Mouse (Mus musculus): Measurements from ENCODE around the gene Pdia4. TPM values are rescaled to one million over a fixed set of nuclear protein-coding genes. Genes with fewer than 3 reads are reported as not detected.
A peak's percentile ranks its signal among the peaks of the same experiment; 100 is the strongest.
"Not testable (repeated sequence)": the region's sequence is repeated elsewhere in the genome, so short reads cannot be mapped to it uniquely, and the experiment has no call there.

Gene Pdia4
- polyA plus RNA-seq, 1 experiment from 2014 or later: 117 TPM

DNA sequence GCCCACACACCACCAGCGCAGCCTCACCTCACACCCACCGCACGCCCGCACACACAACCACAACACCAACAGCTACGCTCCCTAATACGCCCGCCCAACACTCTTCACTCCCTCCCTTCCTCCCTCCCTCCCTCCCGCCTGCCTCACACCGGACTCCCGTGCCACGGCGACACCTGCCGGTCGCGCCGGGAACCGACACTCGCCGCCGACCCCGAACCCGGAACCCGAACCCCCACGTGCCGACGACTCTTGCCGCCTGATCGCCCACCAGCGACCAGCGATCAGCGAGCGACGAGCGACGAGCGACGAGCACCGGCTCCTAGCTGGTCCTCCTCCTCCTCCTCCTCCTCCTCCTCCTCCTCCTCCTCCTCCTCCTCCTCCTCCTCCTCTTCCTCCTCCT lies 55.4 kb downstream of the Pdia4 start:
- ATAC-seq (ENCODE audit: low read depth); H3K27me3 ChIP-seq; H3K4me1 ChIP-seq (replicated peaks); H3K9me3 ChIP-seq (replicated peaks); H3K9ac ChIP-seq; H3K27ac ChIP-seq; H3K4me3 ChIP-seq (replicated peaks); H3K36me3 ChIP-seq: not testable (repeated sequence)
- under 1% methylated on average over 20 of the region's 38 CpGs for WGBS (ENCODE audit: insufficient replicate concordance)
- peak; percentile 72 for DNase-seq
- H3K4me2 ChIP-seq: peak overlapping the region; percentile 41; the same call in 1 of the 2 replicates

DNA sequence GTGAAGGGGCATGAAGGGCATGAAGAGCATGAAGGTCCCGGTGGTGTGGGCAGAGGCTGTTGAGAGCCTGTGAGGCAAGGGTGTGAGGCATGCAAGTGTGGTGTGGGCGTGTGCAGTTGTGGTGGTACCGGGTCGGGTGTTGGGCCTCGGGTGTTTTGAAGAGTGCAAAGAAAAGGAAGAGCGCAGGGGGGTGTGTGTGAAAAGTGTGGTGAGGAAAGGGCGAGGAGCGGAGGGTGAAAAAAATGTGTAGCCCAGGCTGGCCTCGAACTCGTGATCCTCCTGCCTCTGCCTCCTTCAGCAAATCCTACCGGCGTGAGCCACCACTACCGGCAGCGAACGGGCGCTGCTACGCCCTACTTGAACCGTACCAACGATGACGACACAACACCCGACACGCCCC lies 55.8 kb downstream of the Pdia4 start:
- 0 out of 2 replicates have a peak, but pooled peaks have one; percentile 34 for ATAC-seq (ENCODE audit: low read depth)

DNA sequence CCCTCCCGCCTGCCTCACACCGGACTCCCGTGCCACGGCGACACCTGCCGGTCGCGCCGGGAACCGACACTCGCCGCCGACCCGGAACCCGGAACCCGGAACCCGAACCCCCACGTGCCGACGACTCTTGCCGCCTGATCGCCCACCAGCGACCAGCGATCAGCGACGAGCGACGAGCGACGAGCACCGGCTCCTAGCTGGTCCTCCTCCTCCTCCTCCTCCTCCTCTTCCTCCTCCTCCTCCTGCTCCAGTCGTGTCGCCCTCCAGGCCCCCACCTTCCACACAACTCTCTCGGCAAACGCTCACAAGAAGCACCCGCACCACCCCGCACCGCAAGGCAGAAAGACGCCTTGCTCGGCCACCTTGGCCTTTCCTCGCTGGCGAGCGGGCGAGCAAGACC lies 60.1 kb downstream of the Pdia4 start:
- H3K4me1 ChIP-seq (replicated peaks); H3K4me2 ChIP-seq; H3K27ac ChIP-seq; H3K27me3 ChIP-seq; H3K36me3 ChIP-seq; H3K9ac ChIP-seq; H3K9me3 ChIP-seq (replicated peaks); H3K4me3 ChIP-seq (replicated peaks); ATAC-seq (ENCODE audit: low read depth): not testable (repeated sequence)
- WGBS (ENCODE audit: insufficient replicate concordance): 3% methylated on average over 13 of the region's 44 CpGs
- DNase-seq: peak; percentile 42

More for the DNA sequence above, 55.8 kb downstream of the Pdia4 start:
- DNase-seq; H3K36me3 ChIP-seq; H3K4me2 ChIP-seq; H3K9ac ChIP-seq; H3K27ac ChIP-seq; H3K4me1 ChIP-seq (replicated peaks); H3K27me3 ChIP-seq; H3K9me3 ChIP-seq (replicated peaks); H3K4me3 ChIP-seq (replicated peaks): not testable (repeated sequence)
- 4% methylated on average over 9 of the region's 22 CpGs for WGBS (ENCODE audit: insufficient replicate concordance)

DNA sequence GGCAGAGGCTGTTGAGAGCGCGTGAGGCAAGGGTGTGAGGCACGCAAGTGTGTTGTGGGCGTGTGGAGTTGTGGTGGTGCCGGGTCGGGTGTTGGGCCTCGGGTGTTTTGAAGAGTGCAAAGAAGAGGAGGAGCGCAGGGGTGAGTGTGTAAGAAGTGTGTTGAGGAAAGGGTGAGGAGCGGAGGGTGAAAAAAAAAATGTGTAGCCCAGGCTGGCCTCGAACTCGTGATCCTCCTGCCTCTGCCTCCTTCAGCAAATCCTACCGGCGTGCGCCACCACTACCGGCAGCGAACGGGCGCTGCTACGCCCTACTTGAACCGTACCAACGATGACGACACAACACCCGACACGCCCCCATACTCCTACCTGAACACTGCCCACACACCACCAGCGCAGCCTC lies 64.9 kb downstream of the Pdia4 start:
- 2% methylated on average over 13 of the region's 25 CpGs for WGBS (ENCODE audit: insufficient replicate concordance)
- peak; percentile 91 for DNase-seq
- not testable (repeated sequence) for H3K36me3 ChIP-seq

DNA sequence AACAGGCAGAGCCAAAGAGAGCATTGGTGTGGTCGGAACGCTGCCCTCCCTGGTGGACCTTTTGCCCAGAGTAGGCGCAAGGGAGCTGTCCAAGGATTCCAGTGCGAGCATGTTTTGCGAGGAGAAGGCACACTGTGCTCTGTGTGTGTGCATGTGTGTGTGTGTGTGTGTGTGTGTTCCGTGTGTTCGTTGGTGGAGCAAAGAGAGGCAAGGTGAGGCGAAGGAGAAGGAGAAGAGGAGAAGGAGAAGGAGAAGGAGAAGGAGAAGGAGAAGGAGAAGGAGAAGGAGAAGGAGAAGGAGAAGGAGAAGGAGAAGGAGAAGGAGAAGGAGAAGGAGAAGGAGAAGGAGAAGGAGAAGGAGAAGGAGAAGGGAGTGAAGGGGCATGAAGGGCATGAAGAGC lies 65.3 kb downstream of the Pdia4 start:
- not testable (repeated sequence) for DNase-seq; H3K4me2 ChIP-seq; H3K36me3 ChIP-seq; ATAC-seq (ENCODE audit: low read depth); H3K9me3 ChIP-seq (replicated peaks); H3K27ac ChIP-seq; H3K4me1 ChIP-seq (replicated peaks); H3K4me3 ChIP-seq (replicated peaks); H3K27me3 ChIP-seq; H3K9ac ChIP-seq
- WGBS (ENCODE audit: insufficient replicate concordance): 75% methylated on average over 4 of the region's 8 CpGs

More for the DNA sequence above, 64.9 kb downstream of the Pdia4 start:
- not testable (repeated sequence) for H3K27me3 ChIP-seq; H3K9me3 ChIP-seq (replicated peaks); H3K27ac ChIP-seq; H3K9ac ChIP-seq; H3K4me1 ChIP-seq (replicated peaks); ATAC-seq (ENCODE audit: low read depth)
- Histone ChIP-seq H3K4me3 (replicated peaks) (peak overlapping the region; percentile 35), H3K4me2 (peak overlapping the region; percentile 46)

MicroRNAs encoded within 50 kb of the gene (microRNA counts, 519-probe panel; counts per million panel counts)
- microRNA mmu-miR-704: 114 counts per million

Small RNAs within 50 kb of the gene (microRNA-seq; reads per million reads assigned to microRNA genes)
- gene Mir704: not detected

Other genes with a start within 250 kb of the Pdia4 start
- 66.7 and 76.5 TPM in 2 replicates for gene Ezh2, start 218.1 kb downstream of the Pdia4 start, polyA plus RNA-seq (2015; fragmentation: Nextera tagmentation; extraction: Ambion mirVana)
- 0.61 and 0.70 TPM in 2 replicates for gene Zfp786, start 17.4 kb upstream of the Pdia4 start, polyA plus RNA-seq (2015; fragmentation: Nextera tagmentation; extraction: Ambion mirVana)
- gene Zfp398, start 22.2 kb upstream of the Pdia4 start, polyA plus RNA-seq (2015; fragmentation: Nextera tagmentation; extraction: Ambion mirVana): 2.2 TPM in 2 replicates
- gene Zfp282, start 63.8 kb upstream of the Pdia4 start, polyA plus RNA-seq (2015; fragmentation: Nextera tagmentation; extraction: Ambion mirVana): 3.1 and 3.8 TPM in 2 replicates
- 6.8 and 7.0 TPM in 2 replicates for gene Zfp212, start 107.0 kb upstream of the Pdia4 start, polyA plus RNA-seq (2015; fragmentation: Nextera tagmentation; extraction: Ambion mirVana)
- 3.1 and 3.5 TPM in 2 replicates for gene Zfp956, start 140.0 kb upstream of the Pdia4 start, polyA plus RNA-seq (2015; fragmentation: Nextera tagmentation; extraction: Ambion mirVana)
- gene Zfp777, start 235.5 kb upstream of the Pdia4 start, polyA plus RNA-seq (2015; fragmentation: Nextera tagmentation; extraction: Ambion mirVana): 2.8 and 3.1 TPM in 2 replicates